Mouse (Mus musculus) stomach, postnatal 0 days (tissue): Measurements from ENCODE around the gene Naaladl2.

Experiments used
- CTCF ChIP-seq: IDR thresholded peaks from 2 replicates; pipeline ENCODE4 v1.5.1; 2016; ENCODE audit warnings: antibody characterized with exemption, low read depth, mild to moderate bottlenecking, moderate library complexity
- EP300 ChIP-seq: optimal IDR thresholded peaks from 2 replicates; pipeline ENCODE3; 2016; ENCODE audit warnings: antibody characterized with exemption

- TF ChIP-seq CTCF (no peak), EP300 (no peak)
These were observed 1181.0 kb downstream of the Naaladl2 start for GRCm38 (mm10) chr3:23962961-23963621.
